Mouse (Mus musculus) heart, postnatal 36 days (tissue): ENCODE data around the gene Stpg2. TPM values are rescaled to one million over a fixed set of nuclear protein-coding genes. Genes with fewer than 3 reads are reported as not detected.

Experiments
- DNase-seq, 2 experiments: peaks; one replicate each; pipeline ENCODE4 v3.0.0; 2021 to 2022
- intact Hi-C: fragments of 180-260 bp; cut with DNase I; formaldehyde crosslinking; loops from one replicate; pipeline ENCODE4 v1.15.1; 2025
- total RNA-seq, 2 experiments: library from RNA; stranded (reverse); gene quantifications; 2 replicates each; pipeline ENCODE4 v1.2.3; 2021

Gene Stpg2
- total RNA-seq, 2 experiments from 2014 or later = not detected

DNA sequence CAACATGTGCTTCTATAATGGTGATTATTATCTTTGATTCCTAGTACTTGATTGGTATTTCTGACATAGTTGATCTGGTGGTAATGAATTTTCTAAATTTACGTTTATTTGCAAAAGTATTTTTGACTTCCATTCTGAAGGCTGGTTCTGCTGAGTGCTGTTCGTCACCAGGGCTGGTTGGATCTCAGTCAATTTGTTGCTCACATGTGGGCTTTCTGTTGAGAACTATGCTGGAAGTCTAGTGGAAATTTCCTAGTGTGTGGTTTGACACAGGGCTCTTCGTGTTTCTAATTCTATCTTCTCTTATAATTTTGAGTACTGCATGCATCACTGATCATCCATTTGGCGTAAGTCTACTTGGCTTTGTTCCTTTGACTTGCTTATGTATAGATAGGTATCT lies 504.3 kb downstream of the Stpg2 start:
- DNase-seq = no peak
- intact Hi-C loops = no loop called here

DNA sequence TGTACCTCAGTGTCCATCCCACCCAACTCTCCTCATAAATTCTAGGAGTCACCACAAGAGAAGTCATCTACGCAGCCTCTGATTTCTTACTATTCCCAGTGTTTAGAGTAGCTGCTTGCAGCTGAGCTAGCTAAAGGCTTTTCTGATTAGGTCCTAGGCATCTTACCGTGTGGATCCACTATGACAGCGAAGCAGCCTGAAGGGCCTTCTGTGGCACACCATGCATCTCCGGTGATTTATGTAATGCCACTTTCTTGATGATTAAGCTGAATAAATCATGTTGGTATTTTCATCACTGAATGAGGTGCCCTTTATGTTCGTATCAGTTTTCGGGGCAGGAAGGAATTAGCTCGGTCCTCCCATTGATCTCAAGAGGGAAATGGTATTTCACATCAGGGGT lies 523.3 kb downstream of the Stpg2 start:
- no peak for DNase-seq
- intact Hi-C loops = no loop called here

- DNase-seq = no peak
- intact Hi-C loops = no loop called here
Measured at GRCm38 (mm10) chr3:139729248-139729647, 523.8 kb downstream of the Stpg2 start.

DNA sequence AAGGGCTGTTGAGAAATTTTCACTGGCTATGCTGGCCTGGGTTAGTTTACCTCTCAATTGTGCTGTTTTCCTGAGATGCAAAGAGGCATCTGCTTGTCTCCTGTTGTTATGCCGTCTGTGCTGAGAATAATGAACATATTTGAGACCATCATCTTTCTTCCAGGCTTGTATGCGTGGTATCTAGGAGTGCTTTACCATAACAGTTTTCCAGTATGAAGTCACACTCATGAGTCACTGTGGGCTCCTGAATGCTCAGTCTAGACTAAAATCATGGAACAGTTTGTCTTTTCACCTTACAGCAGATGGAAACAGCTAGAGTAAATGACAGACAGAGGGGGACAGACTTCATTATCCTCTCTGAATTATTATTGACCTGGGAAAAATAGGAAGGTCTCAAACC lies 527.7 kb downstream of the Stpg2 start:
- DNase-seq = no peak
- intact Hi-C loops = no loop called here

DNA sequence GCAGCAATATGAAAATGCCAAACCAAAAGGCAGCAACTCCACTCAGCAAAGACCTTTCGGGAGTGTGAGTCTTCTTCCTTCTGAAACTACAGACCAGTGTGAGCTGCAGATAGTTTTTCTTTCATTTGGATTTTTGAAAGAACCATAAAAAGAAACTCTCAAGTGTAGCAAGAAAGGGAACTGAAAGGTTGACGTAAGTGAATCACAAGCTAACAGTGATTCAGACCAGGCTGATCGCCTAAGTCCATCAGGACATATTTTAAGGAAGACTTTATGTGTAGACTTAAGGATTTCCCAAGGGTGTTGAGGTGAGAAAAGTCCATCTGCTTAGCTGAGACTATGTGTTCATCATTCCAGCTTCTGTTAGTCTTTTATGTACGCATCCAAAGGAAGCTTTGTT lies 533.9 kb downstream of the Stpg2 start:
- DNase-seq = no peak
- intact Hi-C loops = no loop called here

Other genes with a start within 250 kb of the Stpg2 start
- 10 to 100 TPM; 27.1 to 30.3 TPM for gene Rap1gds1, start 130.5 kb upstream of the Stpg2 start, total RNA-seq